Mouse (Mus musculus) E14TG2a.4 (cell line): ENCODE measurements around the gene Prl8a6.

Experiments
- CTCF ChIP-seq: conservative IDR thresholded peaks from 2 replicates; pipeline ENCODE4 v1.5.1; 2014; ENCODE audit warnings: low read length
- NANOG ChIP-seq: IDR thresholded peaks from 2 replicates; pipeline ENCODE4 v1.6.1; 2014; ENCODE audit warnings: borderline replicate concordance, low read length, mixed read lengths

GRCm38 (mm10) chr13:27438588-27438987, at the start of gene Prl8a6:
- TF ChIP-seq CTCF (no peak), NANOG (no peak)
